Mouse (Mus musculus): ENCODE measurements around the gene Gm49601.

GRCm38 (mm10) chr16:18586906-18587546 is 39.2 kb downstream of the Gm49601 start:
- no peak for TF ChIP-seq CTCF (conservative IDR thresholded peaks at IDR 0.05; ENCODE audit: low read length)
- TF ChIP-seq POU5F1 (IDR thresholded peaks at IDR 0.05; ENCODE audit: borderline replicate concordance, low read length) = no peak
- no peak for TF ChIP-seq NANOG (IDR thresholded peaks at IDR 0.05; ENCODE audit: borderline replicate concordance, low read length)

Measured in E14TG2a.4 (cell line).